Mouse (Mus musculus): Measurements from ENCODE around the gene Ssh2. TPM values are rescaled to one million over a fixed set of nuclear protein-coding genes. Genes with fewer than 3 reads are reported as not detected.
A peak's percentile ranks its signal among the peaks of the same experiment; 100 is the strongest.

Ssh2 gene
- polyA plus RNA-seq (2012; rRNA removed): 5.4 and 6.1 TPM in 2 replicates

GRCm38 (mm10) chr11:77215951-77216760 is at the start of gene Ssh2:
Ssh2 (plus strand) TSS chr11:77216287.
- H3K4me1 ChIP-seq (ENCODE audit: control insufficient read depth, insufficient read depth, low read length): no peaks in the 10 kb centered on the region; the same call in 1 of the 2 replicates
- TF ChIP-seq CTCF (conservative IDR thresholded peaks at IDR 0.05; ENCODE audit: insufficient read depth, insufficient read length, low read depth, low read length) (no peak), POLR2A (IDR thresholded peaks at IDR 0.05; ENCODE audit: low read depth, low read length) (no peak)
- DNase-seq: peak; percentile 86
- peak within 1 kb of the TSS; percentile 80 for H3K27ac ChIP-seq (ENCODE audit: insufficient read depth, low read depth, low read length)
- H3K4me3 ChIP-seq (ENCODE audit: insufficient read depth, low read depth, low read length): peak within 1 kb of the TSS; percentile 67
- H3K27me3 ChIP-seq (replicated peaks; ENCODE audit: control insufficient read depth, insufficient read depth, low read length): no peaks in the 10 kb centered on the region
- H3K36me3 ChIP-seq (ENCODE audit: control insufficient read depth, insufficient read depth, low read length): no peaks in the 10 kb centered on the region
- WGBS: under 1% methylated on average over 81 of the region's 82 CpGs

GRCm38 (mm10) chr11:77173731-77174130 is 42.4 kb upstream of the Ssh2 start:
- Histone ChIP-seq H3K4me3 (ENCODE audit: insufficient read depth, low read depth, low read length) (no peak overlapping the region), H3K4me1 (ENCODE audit: control insufficient read depth, insufficient read depth, low read length) (no peaks in the 10 kb centered on the region), H3K27ac (ENCODE audit: insufficient read depth, low read depth, low read length) (no peak overlapping the region), H3K36me3 (ENCODE audit: control insufficient read depth, insufficient read depth, low read length) (no peaks in the 10 kb centered on the region), H3K27me3 (replicated peaks; ENCODE audit: control insufficient read depth, insufficient read depth, low read length) (no peaks in the 10 kb centered on the region)
- WGBS: 85% methylated on average over 4 of the region's 4 CpGs
- TF ChIP-seq CTCF (conservative IDR thresholded peaks at IDR 0.05; ENCODE audit: insufficient read depth, insufficient read length, low read depth, low read length) (no peak), POLR2A (IDR thresholded peaks at IDR 0.05; ENCODE audit: low read depth, low read length) (no peak)
- no peak for DNase-seq

- H3K4me1 ChIP-seq (ENCODE audit: control insufficient read depth, insufficient read depth, low read length): no peaks in the 10 kb centered on the region
- H3K27me3 ChIP-seq (replicated peaks; ENCODE audit: control insufficient read depth, insufficient read depth, low read length): no peaks in the 10 kb centered on the region
- no peak for TF ChIP-seq CTCF (conservative IDR thresholded peaks at IDR 0.05; ENCODE audit: insufficient read depth, insufficient read length, low read depth, low read length)
- no peaks in the 10 kb centered on the region for H3K36me3 ChIP-seq (ENCODE audit: control insufficient read depth, insufficient read depth, low read length)
- DNase-seq: no peak
- H3K27ac ChIP-seq (ENCODE audit: insufficient read depth, low read depth, low read length): no peak overlapping the region
- WGBS: 75% methylated on average over 7 of the region's 7 CpGs
- H3K4me3 ChIP-seq (ENCODE audit: insufficient read depth, low read depth, low read length): no peak overlapping the region
Observed at GRCm38 (mm10) chr11:77174531-77174930, 41.6 kb upstream of the Ssh2 start.

- DNase-seq: no peak
- Histone ChIP-seq H3K4me1 (ENCODE audit: control insufficient read depth, insufficient read depth, low read length) (peaks cover 5% of the 10 kb centered on the region; the same call in 1 of the 2 replicates), H3K4me3 (ENCODE audit: insufficient read depth, low read depth, low read length) (no peak overlapping the region), H3K27ac (ENCODE audit: insufficient read depth, low read depth, low read length) (no peak overlapping the region), H3K27me3 (replicated peaks; ENCODE audit: control insufficient read depth, insufficient read depth, low read length) (no peaks in the 10 kb centered on the region), H3K36me3 (ENCODE audit: control insufficient read depth, insufficient read depth, low read length) (no peaks in the 10 kb centered on the region)
- no peak for TF ChIP-seq POLR2A (IDR thresholded peaks at IDR 0.05; ENCODE audit: low read depth, low read length)
- no peak for TF ChIP-seq CTCF (conservative IDR thresholded peaks at IDR 0.05; ENCODE audit: insufficient read depth, insufficient read length, low read depth, low read length)
- WGBS: 91% methylated on average over 3 of the region's 3 CpGs
Observed at GRCm38 (mm10) chr11:77179771-77180170, 36.3 kb upstream of the Ssh2 start.

GRCm38 (mm10) chr11:77180886-77181285 is 35.2 kb upstream of the Ssh2 start:
- TF ChIP-seq CTCF (conservative IDR thresholded peaks at IDR 0.05; ENCODE audit: insufficient read depth, insufficient read length, low read depth, low read length) (no peak), POLR2A (IDR thresholded peaks at IDR 0.05; ENCODE audit: low read depth, low read length) (no peak)
- DNase-seq: no peak
- Histone ChIP-seq H3K4me1 (ENCODE audit: control insufficient read depth, insufficient read depth, low read length) (peaks cover 5% of the 10 kb centered on the region; the same call in 1 of the 2 replicates), H3K36me3 (ENCODE audit: control insufficient read depth, insufficient read depth, low read length) (no peaks in the 10 kb centered on the region), H3K4me3 (ENCODE audit: insufficient read depth, low read depth, low read length) (no peak overlapping the region), H3K27ac (ENCODE audit: insufficient read depth, low read depth, low read length) (no peak overlapping the region), H3K27me3 (replicated peaks; ENCODE audit: control insufficient read depth, insufficient read depth, low read length) (no peaks in the 10 kb centered on the region)
- 51% methylated on average over 4 of the region's 4 CpGs for WGBS

GRCm38 (mm10) chr11:77181528-77181927 is 34.6 kb upstream of the Ssh2 start:
- H3K36me3 ChIP-seq (ENCODE audit: control insufficient read depth, insufficient read depth, low read length): no peaks in the 10 kb centered on the region
- 31% methylated on average over 5 of the region's 5 CpGs for WGBS
- DNase-seq: peak; percentile 29
- peaks cover 5% of the 10 kb centered on the region; the same call in 1 of the 2 replicates for H3K4me1 ChIP-seq (ENCODE audit: control insufficient read depth, insufficient read depth, low read length)
- H3K4me3 ChIP-seq (ENCODE audit: insufficient read depth, low read depth, low read length): no peak overlapping the region
- H3K27ac ChIP-seq (ENCODE audit: insufficient read depth, low read depth, low read length): no peak overlapping the region
- H3K27me3 ChIP-seq (replicated peaks; ENCODE audit: control insufficient read depth, insufficient read depth, low read length): no peaks in the 10 kb centered on the region
- TF ChIP-seq CTCF (conservative IDR thresholded peaks at IDR 0.05; ENCODE audit: insufficient read depth, insufficient read length, low read depth, low read length): no peak
- no peak for TF ChIP-seq POLR2A (IDR thresholded peaks at IDR 0.05; ENCODE audit: low read depth, low read length)

GRCm38 (mm10) chr11:77182041-77182440 is 34.0 kb upstream of the Ssh2 start:
- H3K27ac ChIP-seq (ENCODE audit: insufficient read depth, low read depth, low read length): peak overlapping the region; percentile 37; the same call in 1 of the 2 replicates
- no peaks in the 10 kb centered on the region for H3K36me3 ChIP-seq (ENCODE audit: control insufficient read depth, insufficient read depth, low read length)
- H3K4me1 ChIP-seq (ENCODE audit: control insufficient read depth, insufficient read depth, low read length): peaks cover 5% of the 10 kb centered on the region; the same call in 1 of the 2 replicates
- no peaks in the 10 kb centered on the region for H3K27me3 ChIP-seq (replicated peaks; ENCODE audit: control insufficient read depth, insufficient read depth, low read length)
- H3K4me3 ChIP-seq (ENCODE audit: insufficient read depth, low read depth, low read length): no peak overlapping the region
- peak; percentile 23 for DNase-seq
- 52% methylated on average over 2 of the region's 2 CpGs for WGBS
- no peak for TF ChIP-seq CTCF (conservative IDR thresholded peaks at IDR 0.05; ENCODE audit: insufficient read depth, insufficient read length, low read depth, low read length)
- no peak for TF ChIP-seq POLR2A (IDR thresholded peaks at IDR 0.05; ENCODE audit: low read depth, low read length)

All from kidney, adult 2 months (tissue).